Mouse (Mus musculus) midbrain, embryonic 10.5 days (tissue): ENCODE data around the gene Gna15. TPM values are rescaled to one million over a fixed set of nuclear protein-coding genes. Genes with fewer than 3 reads are reported as not detected.

Experiments
- DNase-seq: peaks from one replicate; pipeline ENCODE4 v3.0.0-alpha.2; 2017; ENCODE audit warnings: low spot score
- H3K27ac ChIP-seq: fragments of 300-500 bp; sonication (generic); replicated peaks from 2 replicates; pipeline ENCODE4 v1.5.1; 2016; ENCODE audit warnings: mild to moderate bottlenecking
- H3K27me3 ChIP-seq: fragments of 300-500 bp; sonication (generic); 2 replicates; pipeline ENCODE4 v1.6.1; 2016; ENCODE audit warnings: low read depth, mild to moderate bottlenecking; ENCODE audit not compliant: poor library complexity, severe bottlenecking
- H3K36me3 ChIP-seq: fragments of 300-500 bp; sonication (generic); 2 replicates; pipeline ENCODE4 v1.6.1; 2016; ENCODE audit warnings: mild to moderate bottlenecking, moderate library complexity
- H3K4me1 ChIP-seq: fragments of 300-500 bp; sonication (generic); 2 replicates; pipeline ENCODE4 v1.6.1; 2016
- H3K4me3 ChIP-seq: fragments of 300-500 bp; sonication (generic); 2 replicates; pipeline ENCODE4 v1.5.1; 2016; ENCODE audit warnings: mild to moderate bottlenecking, moderate library complexity
- H3K9me3 ChIP-seq: fragments of 300-500 bp; sonication (generic); replicated peaks from 2 replicates; pipeline ENCODE4 v1.6.1; 2016; ENCODE audit warnings: mild to moderate bottlenecking
- WGBS: fragments of 180-500 bp; shearing (Covaris S2); methylation state at CpG from one replicate; pipeline ENCODE4 v1.1.7; 2016; 5-methylcytosine and 5-hydroxymethylcytosine counted together
- polyA plus RNA-seq: library from polyadenylated mRNA; unstranded; fragments of >200 nt; fragmentation: Nextera tagmentation; extraction: Ambion mirVana; gene quantifications from 2 replicates; pipeline ENCODE4 v1.2.1, GENCODE M21; 2016

Gene Gna15
- polyA plus RNA-seq, 1 experiment from 2014 or later = 0.85 TPM

- H3K27me3 ChIP-seq = no peaks in the 10 kb centered on the region
- H3K4me1 ChIP-seq = peaks cover 19% of the 10 kb centered on the region
- H3K4me3 ChIP-seq = no peak overlapping the region
- no peaks in the 10 kb centered on the region for H3K9me3 ChIP-seq
- DNase-seq = no peak
- peaks cover 87% of the 10 kb centered on the region for H3K36me3 ChIP-seq
- no peak overlapping the region for H3K27ac ChIP-seq
- WGBS = 77% methylated on average over 6 of the region's 6 CpGs
Observed at GRCm38 (mm10) chr10:81536734-81537133, 12.7 kb upstream of the Gna15 start.

GRCm38 (mm10) chr10:81534826-81535225, 10.8 kb upstream of the Gna15 start:
- peaks cover 9% of the 10 kb centered on the region; the same call in 1 of the 2 replicates for H3K4me1 ChIP-seq
- H3K27me3 ChIP-seq = no peaks in the 10 kb centered on the region
- no peak overlapping the region for H3K4me3 ChIP-seq
- no peak for DNase-seq
- H3K9me3 ChIP-seq = no peaks in the 10 kb centered on the region
- peaks cover 88% of the 10 kb centered on the region for H3K36me3 ChIP-seq
- no peak overlapping the region for H3K27ac ChIP-seq
- WGBS = 63% methylated on average over 16 of the region's 16 CpGs

DNA sequence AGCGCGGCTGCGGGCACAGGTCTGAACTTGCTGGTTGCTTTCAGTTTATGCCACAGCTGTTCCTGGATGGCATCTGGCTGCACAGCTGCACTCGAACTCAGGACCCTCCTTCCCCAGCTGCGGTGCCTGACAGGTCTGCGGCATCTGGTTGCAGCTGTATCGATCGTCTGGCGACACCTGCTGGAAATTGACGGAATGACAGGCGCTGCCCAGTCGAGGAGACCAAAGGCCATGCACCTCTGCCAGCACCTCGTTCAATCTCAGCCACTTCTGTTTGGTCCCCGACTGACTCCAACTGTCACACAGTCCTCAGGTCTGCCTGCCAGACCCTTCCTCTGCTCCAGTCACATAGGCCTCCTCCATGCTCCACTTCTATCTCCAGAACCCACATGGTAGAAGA, 2.8 kb upstream of the Gna15 start:
- Histone ChIP-seq H3K4me1 (peaks cover 13% of the 10 kb centered on the region; the same call in 1 of the 2 replicates), H3K36me3 (peaks cover 38% of the 10 kb centered on the region), H3K27me3 (peaks cover 22% of the 10 kb centered on the region), H3K27ac (no peak overlapping the region), H3K4me3 (no peak overlapping the region), H3K9me3 (no peaks in the 10 kb centered on the region)
- peak; percentile 84 for DNase-seq
- WGBS = 14% methylated on average over 14 of the region's 14 CpGs

DNA sequence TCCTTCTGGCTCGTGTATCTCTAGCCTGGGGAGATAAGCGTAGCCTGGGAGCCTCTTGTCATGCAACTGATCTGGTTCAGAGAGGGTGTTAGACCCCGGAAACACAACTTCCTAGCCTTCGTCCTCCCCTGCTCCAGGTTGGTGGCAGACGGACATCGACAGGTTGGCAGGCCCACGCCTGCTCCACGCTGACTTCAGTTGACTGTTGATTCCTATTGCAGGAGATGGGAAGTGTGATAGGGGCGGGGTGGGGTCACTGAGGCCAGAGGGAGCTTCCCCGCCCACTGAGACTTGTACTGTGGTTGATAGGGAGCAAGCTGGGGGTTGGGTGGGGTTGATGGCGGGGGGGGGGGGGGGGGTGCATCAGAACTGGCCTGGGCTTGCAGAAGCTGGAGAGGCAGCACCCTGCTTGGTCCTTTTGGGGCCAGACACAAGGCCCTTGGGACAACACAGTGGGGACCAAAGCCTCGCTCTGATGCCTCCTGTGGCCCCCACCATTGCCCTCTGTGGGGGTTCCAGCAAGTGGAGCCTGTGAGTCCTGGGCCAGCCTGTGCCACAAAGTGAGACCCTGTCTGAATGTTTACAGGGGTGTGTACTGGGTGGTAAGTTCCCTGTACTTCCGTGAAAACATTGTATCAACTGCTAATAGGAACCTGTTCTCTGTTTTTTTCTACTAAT, 1.1 kb upstream of the Gna15 start:
- no peak overlapping the region for H3K4me3 ChIP-seq
- H3K27me3 ChIP-seq = peaks cover 22% of the 10 kb centered on the region
- no peak overlapping the region for H3K27ac ChIP-seq
- 74% methylated on average over 12 of the region's 13 CpGs for WGBS
- DNase-seq = no peak
- H3K9me3 ChIP-seq = no peaks in the 10 kb centered on the region
- H3K36me3 ChIP-seq = peaks cover 22% of the 10 kb centered on the region
- H3K4me1 ChIP-seq = peaks cover 13% of the 10 kb centered on the region; the same call in 1 of the 2 replicates

- Histone ChIP-seq H3K4me1 (peaks cover 13% of the 10 kb centered on the region; the same call in 1 of the 2 replicates), H3K9me3 (no peaks in the 10 kb centered on the region), H3K4me3 (0 out of 2 replicates have a peak overlapping the region, but pooled peaks have one; percentile 9), H3K27ac (no peak overlapping the region), H3K36me3 (0 out of 2 replicates have a peak, but pooled peaks cover 7% of the 10 kb centered on the region), H3K27me3 (peaks cover 22% of the 10 kb centered on the region)
- DNase-seq = no peak
- WGBS = 26% methylated on average over 19 of the region's 19 CpGs
Observed at GRCm38 (mm10) chr10:81523570-81523969, 455 bp downstream of the Gna15 start.

DNA sequence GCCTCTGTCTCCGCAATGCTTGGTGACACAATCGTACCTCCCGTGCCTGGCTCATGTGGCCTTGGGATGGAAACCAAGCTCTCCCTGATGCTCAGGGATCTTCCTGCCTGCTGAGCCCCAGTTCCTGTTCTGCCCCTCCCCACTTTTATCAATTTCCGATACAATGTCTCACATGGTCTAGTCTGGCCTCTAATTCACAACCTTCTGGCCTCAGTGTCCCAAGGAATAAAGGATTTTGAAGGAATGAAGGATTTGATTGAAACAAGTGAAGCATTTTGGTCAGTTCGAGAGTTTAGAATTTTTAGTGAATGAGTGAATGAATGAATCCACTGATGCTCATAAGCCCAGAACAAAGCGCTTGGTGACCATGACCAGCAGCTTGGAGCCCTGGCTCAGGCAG, 883 bp downstream of the Gna15 start:
- Histone ChIP-seq H3K36me3 (0 out of 2 replicates have a peak, but pooled peaks cover 4% of the 10 kb centered on the region), H3K27ac (no peak overlapping the region), H3K27me3 (peaks cover 22% of the 10 kb centered on the region), H3K4me1 (peaks cover 13% of the 10 kb centered on the region; the same call in 1 of the 2 replicates), H3K9me3 (no peaks in the 10 kb centered on the region), H3K4me3 (no peak overlapping the region)
- WGBS = 78% methylated on average over 6 of the region's 6 CpGs
- DNase-seq = no peak

DNA sequence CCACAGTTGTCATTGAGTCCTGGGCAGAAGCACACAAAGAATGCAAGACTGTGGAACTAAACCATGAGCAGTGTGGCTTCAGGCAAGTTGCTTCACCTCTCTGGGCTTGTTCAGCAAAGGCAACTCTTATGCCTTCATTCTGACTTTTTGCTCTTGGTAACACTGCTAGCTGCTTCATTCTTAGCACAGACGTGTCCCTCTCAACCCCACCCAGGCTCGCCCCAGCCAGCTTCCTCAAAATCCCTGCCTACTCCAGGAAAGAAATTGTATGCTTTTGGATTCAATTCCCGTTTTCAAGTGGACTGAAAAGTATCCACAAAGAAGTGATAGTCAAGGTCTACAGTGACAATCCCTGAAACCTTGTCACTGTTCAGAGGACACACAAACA, 4.1 kb downstream of the Gna15 start:
- Histone ChIP-seq H3K4me1 (peaks cover 10% of the 10 kb centered on the region; the same call in 1 of the 2 replicates), H3K36me3 (no peaks in the 10 kb centered on the region), H3K27me3 (peaks cover 25% of the 10 kb centered on the region), H3K27ac (no peak overlapping the region), H3K9me3 (no peaks in the 10 kb centered on the region), H3K4me3 (no peak overlapping the region)
- 75% methylated on average over 3 of the region's 3 CpGs for WGBS
- DNase-seq = no peak

DNA sequence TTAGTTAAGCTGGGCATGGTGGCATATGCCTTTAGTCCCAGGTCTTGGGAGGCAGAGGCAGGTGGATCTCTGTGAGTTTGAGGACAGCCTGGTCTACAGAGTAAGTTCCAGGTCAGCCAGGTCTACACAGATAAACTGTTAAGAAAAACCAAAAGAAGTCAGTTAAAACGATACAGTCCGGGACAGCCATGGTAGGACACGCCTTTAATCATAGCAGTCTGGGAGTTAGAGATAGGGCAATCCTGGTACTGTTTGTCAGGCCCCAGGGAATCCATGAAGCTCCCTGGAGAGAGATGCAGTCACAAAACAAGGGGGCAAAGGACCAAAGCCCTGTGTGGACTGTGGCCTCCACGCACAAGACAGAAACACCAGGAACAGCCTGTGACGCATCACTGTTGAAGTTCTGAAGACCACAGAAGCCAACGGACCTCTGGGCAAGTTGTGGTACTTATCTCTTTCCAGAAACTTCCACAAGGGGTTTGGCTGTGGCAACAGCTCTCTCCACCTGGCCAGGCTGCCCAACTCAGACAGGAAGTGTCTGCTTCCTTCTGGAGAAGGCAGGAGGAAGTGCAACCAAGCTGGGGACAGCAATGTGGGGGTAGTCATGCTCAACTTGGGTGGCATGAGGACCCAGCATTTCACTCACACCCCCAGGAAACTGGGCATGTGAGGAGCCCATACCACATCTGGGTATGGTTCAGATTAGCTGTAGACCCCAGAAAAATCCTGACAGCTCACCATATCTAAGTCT, 4.6 kb downstream of the Gna15 start:
- Histone ChIP-seq H3K4me3 (no peak overlapping the region), H3K36me3 (no peaks in the 10 kb centered on the region), H3K4me1 (peaks cover 9% of the 10 kb centered on the region; the same call in 1 of the 2 replicates), H3K27me3 (peaks cover 23% of the 10 kb centered on the region), H3K27ac (no peak overlapping the region), H3K9me3 (0 out of 2 replicates have a peak, but pooled peaks cover under 1% of the 10 kb centered on the region)
- 90% methylated on average over 6 of the region's 6 CpGs for WGBS
- DNase-seq = no peak

- H3K27ac ChIP-seq = no peak overlapping the region
- H3K4me3 ChIP-seq = no peak overlapping the region
- H3K9me3 ChIP-seq = peaks cover 9% of the 10 kb centered on the region; the same call in 1 of the 2 replicates
- peaks cover 2% of the 10 kb centered on the region; the same call in 1 of the 2 replicates for H3K4me1 ChIP-seq
- H3K27me3 ChIP-seq = peaks cover 14% of the 10 kb centered on the region
- DNase-seq = peak; percentile 73
- no peaks in the 10 kb centered on the region for H3K36me3 ChIP-seq
- WGBS = 12% methylated on average over 4 of the region's 4 CpGs
Observed at GRCm38 (mm10) chr10:81518546-81518945, 5.5 kb downstream of the Gna15 start.

DNA sequence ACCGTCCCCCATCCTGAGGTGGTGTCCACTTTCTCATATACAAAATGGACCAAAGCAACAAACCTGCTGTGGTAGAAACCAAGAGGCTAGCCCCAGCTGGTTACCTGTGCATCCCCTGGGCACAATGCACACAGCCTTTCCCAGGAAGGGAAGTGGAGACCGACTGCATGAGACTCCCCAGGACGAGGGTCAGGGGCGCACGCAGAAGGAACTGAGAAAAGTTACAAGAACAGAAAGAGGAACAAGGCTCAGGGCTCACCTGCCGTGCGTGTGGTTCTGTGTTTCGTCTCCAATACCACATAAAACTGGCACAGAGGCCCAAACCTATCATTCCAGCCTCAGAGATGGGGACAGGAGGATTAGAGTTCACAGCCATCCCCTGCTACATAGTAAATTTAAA, 6.8 kb downstream of the Gna15 start:
- DNase-seq = no peak
- peaks cover 9% of the 10 kb centered on the region for H3K27me3 ChIP-seq
- H3K4me3 ChIP-seq = no peak overlapping the region
- WGBS = 83% methylated on average over 8 of the region's 8 CpGs
- no peak overlapping the region for H3K27ac ChIP-seq
- H3K4me1 ChIP-seq = no peaks in the 10 kb centered on the region
- H3K9me3 ChIP-seq = peaks cover 10% of the 10 kb centered on the region; the same call in 1 of the 2 replicates
- no peaks in the 10 kb centered on the region for H3K36me3 ChIP-seq

DNA sequence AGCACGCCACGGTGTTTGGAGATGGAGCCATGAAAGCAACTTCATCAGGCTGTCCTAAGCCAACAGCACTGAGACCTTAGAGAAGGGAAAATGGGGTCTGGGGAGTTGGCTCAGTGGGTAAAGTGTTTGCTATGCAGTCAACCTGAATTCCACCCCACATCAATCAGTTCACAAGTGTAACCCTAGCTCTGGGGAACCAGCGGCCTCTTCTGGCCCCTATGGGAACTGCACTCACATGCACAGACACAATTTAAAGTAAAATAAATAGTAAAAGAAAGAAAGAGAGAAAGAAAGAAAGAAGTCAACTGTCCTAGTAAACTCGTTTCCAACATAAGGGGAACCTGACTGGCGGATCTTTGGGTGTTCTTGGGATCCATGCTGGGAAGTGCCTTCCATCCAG, 10.2 kb downstream of the Gna15 start:
- peaks cover 27% of the 10 kb centered on the region for H3K27me3 ChIP-seq
- no peaks in the 10 kb centered on the region for H3K36me3 ChIP-seq
- H3K27ac ChIP-seq = no peak overlapping the region
- H3K9me3 ChIP-seq = peaks cover 10% of the 10 kb centered on the region; the same call in 1 of the 2 replicates
- 85% methylated on average over 5 of the region's 5 CpGs for WGBS
- no peak for DNase-seq
- H3K4me3 ChIP-seq = no peak overlapping the region
- no peaks in the 10 kb centered on the region for H3K4me1 ChIP-seq

DNA sequence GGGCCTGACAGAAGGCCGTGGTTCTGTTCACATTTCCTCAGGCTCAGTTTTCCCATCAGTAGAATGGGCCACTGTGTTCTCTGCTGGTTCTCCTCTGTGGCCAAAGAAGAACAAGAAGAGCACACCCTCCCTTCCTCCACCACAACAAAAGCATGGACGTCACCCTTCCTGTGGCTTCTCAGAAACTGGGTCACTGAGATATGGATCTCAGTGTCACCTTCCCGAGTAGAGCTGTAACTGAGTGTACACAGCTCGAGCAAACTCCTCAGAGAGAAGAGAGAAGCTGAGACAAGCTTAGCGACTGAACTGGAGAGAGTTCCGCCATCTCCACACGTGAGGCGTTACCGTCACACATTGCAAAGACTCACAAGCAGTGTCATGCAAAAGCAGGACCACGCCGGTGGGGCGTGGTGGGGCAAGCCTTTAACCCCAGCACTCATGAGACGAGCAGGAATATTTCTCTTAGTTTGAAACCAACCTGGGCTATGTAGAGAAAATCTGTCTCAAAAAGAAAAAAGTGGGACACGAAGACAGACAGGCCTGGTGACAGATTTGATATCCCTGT, 13.7 kb downstream of the Gna15 start:
- H3K27ac ChIP-seq = no peak overlapping the region
- DNase-seq = no peak
- no peak overlapping the region for H3K4me3 ChIP-seq
- H3K36me3 ChIP-seq = no peaks in the 10 kb centered on the region
- H3K4me1 ChIP-seq = peaks cover 2% of the 10 kb centered on the region; the same call in 1 of the 2 replicates
- peaks cover 10% of the 10 kb centered on the region; the same call in 1 of the 2 replicates for H3K9me3 ChIP-seq
- 85% methylated on average over 14 of the region's 14 CpGs for WGBS
- H3K27me3 ChIP-seq = peaks cover 20% of the 10 kb centered on the region
